Mouse (Mus musculus) forebrain, embryonic 15.5 days (tissue): ENCODE data around the gene Noa1. TPM values are rescaled to one million over a fixed set of nuclear protein-coding genes. Genes with fewer than 3 reads are reported as not detected.

Source experiments
- ATAC-seq: fragments of 200-750 bp; cut with Nextera tagmentation; replicated peaks from 2 replicates; pipeline ENCODE4 v1.8.0; 2017; ENCODE audit warnings: mild to moderate bottlenecking, moderate TSS enrichment, moderate library complexity
- H3K27ac ChIP-seq: fragments of 300-500 bp; sonication (generic); replicated peaks from 2 replicates; pipeline ENCODE4 v1.5.1; 2015; ENCODE audit warnings: mild to moderate bottlenecking, inconsistent platforms
- H3K27me3 ChIP-seq: fragments of 300-500 bp; sonication (generic); 2 replicates; pipeline ENCODE4 v1.6.1; 2015; ENCODE audit warnings: inconsistent platforms
- H3K36me3 ChIP-seq: fragments of 300-500 bp; sonication (generic); 2 replicates; pipeline ENCODE4 v1.6.1; 2015; ENCODE audit warnings: mild to moderate bottlenecking, inconsistent platforms
- H3K4me1 ChIP-seq: fragments of 300-500 bp; sonication (generic); 2 replicates; pipeline ENCODE4 v1.6.1; 2015; ENCODE audit warnings: inconsistent platforms
- H3K4me2 ChIP-seq: fragments of 300-500 bp; sonication (generic); replicated peaks from 2 replicates; pipeline ENCODE4 v1.6.1; 2015; ENCODE audit warnings: mild to moderate bottlenecking, inconsistent platforms
- H3K4me3 ChIP-seq: fragments of 300-500 bp; sonication (generic); 2 replicates; pipeline ENCODE4 v1.5.1; 2015; ENCODE audit warnings: mild to moderate bottlenecking, inconsistent platforms
- H3K9ac ChIP-seq: fragments of 300-500 bp; sonication (generic); replicated peaks from 2 replicates; pipeline ENCODE4 v1.6.1; 2015; ENCODE audit warnings: mild to moderate bottlenecking, inconsistent platforms
- H3K9me3 ChIP-seq: fragments of 300-500 bp; sonication (generic); 2 replicates; pipeline ENCODE4 v1.6.1; 2016; ENCODE audit warnings: inconsistent platforms
- WGBS: fragments of 180-500 bp; shearing (Covaris S2); methylation state at CpG from one replicate; pipeline ENCODE4 v1.1.7; 2015; ENCODE audit warnings: mixed read lengths; 5-methylcytosine and 5-hydroxymethylcytosine counted together
- microRNA-seq: library from miRNA; unstranded; fragments of <30 nt; microRNA quantifications from one replicate; pipeline ENCODE4, GENCODE M21; 2016
- polyA plus RNA-seq: library from polyadenylated mRNA; unstranded; fragments of >200 nt; fragmentation: Nextera tagmentation; extraction: Ambion mirVana; gene quantifications from 2 replicates; pipeline ENCODE4 v1.2.1, GENCODE M21; 2015

Noa1 gene
- polyA plus RNA-seq, 1 experiment from 2014 or later, result 42.7 TPM

- Histone ChIP-seq H3K4me2 (peak overlapping the region; percentile 35), H3K9ac (no peak overlapping the region), H3K4me3 (peak overlapping the region; percentile 9; the same call in 1 of the 2 replicates), H3K4me1 (peaks cover 12% of the 10 kb centered on the region), H3K36me3 (no peaks in the 10 kb centered on the region), H3K9me3 (no peaks in the 10 kb centered on the region), H3K27ac (no peak overlapping the region), H3K27me3 (no peaks in the 10 kb centered on the region)
- WGBS, result 30% methylated on average over 7 of the region's 7 CpGs
- ATAC-seq, result no peak
Observed at GRCm38 (mm10) chr5:77245463-77245786, 64.5 kb downstream of the Noa1 start.

GRCm38 (mm10) chr5:77244331-77244987, 65.4 kb downstream of the Noa1 start:
- Histone ChIP-seq H3K27ac (no peak overlapping the region), H3K4me1 (peaks cover 12% of the 10 kb centered on the region), H3K9ac (no peak overlapping the region), H3K9me3 (no peaks in the 10 kb centered on the region), H3K27me3 (no peaks in the 10 kb centered on the region), H3K4me3 (no peak overlapping the region), H3K36me3 (no peaks in the 10 kb centered on the region), H3K4me2 (no peak overlapping the region)
- peak; percentile 44; the same call in 1 of the 2 replicates for ATAC-seq
- WGBS, result 29% methylated on average over 8 of the region's 8 CpGs

Small RNA genes within 50 kb of the gene (microRNA-seq; reads per million reads assigned to microRNA genes)
- not detected for gene Mir5098

Other genes starting within 250 kb of the Noa1 start
- 1.8 and 2.2 TPM in 2 replicates for gene Hopx, start 195.0 kb downstream of the Noa1 start, polyA plus RNA-seq
- gene Spink2, start 98.6 kb downstream of the Noa1 start, polyA plus RNA-seq, result 0.48 and 0.64 TPM in 2 replicates
- gene Rest, start 44.6 kb downstream of the Noa1 start, polyA plus RNA-seq, result 8.4 and 8.5 TPM in 2 replicates
- gene Polr2b, start 63 bp upstream of the Noa1 start, polyA plus RNA-seq, result 74.3 and 78.5 TPM in 2 replicates
- gene Igfbp7, start 98.0 kb upstream of the Noa1 start, polyA plus RNA-seq, result 55.4 and 59.7 TPM in 2 replicates